Mouse (Mus musculus) left cerebral cortex, postnatal 36 days (tissue): ENCODE data around the gene Pfdn2. TPM values are rescaled to one million over a fixed set of nuclear protein-coding genes. Genes with fewer than 3 reads are reported as not detected.

ENCODE experiments used
- DNase-seq, 2 experiments: peaks; one replicate each; pipeline ENCODE4 v3.0.0; 2021 to 2022; ENCODE audit warnings: low spot score in 2 of 2, mixed read lengths in 1 of 2
- intact Hi-C: fragments of 180-260 bp; cut with DNase I; formaldehyde crosslinking; loops from one replicate; pipeline ENCODE4 v1.15.1; 2025
- total RNA-seq, 2 experiments: library from RNA; stranded (reverse); gene quantifications; 2 replicates each; pipeline ENCODE4 v1.2.3; 2021

The Pfdn2 gene
- total RNA-seq, 2 experiments from 2014 or later: 161 to 185 TPM

DNA sequence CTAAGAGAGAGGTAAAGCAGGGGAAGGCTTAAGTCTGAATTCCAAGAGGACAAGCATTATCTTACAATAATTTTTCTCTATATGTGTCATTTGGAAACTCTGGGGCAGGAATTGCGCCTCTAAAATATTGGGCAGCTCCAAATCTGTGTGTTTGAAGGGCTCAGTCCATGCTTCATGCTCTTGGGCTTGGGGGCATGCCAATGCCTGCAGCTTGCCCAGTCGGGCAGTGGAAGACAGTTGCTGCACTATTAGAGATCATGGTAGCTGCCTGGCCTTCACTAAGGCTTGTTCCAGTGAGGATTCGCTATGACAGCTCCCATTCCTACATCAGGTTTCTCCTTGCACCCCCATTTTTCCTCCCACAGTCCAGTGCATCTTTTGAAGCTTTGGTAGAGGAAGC, 3.2 kb downstream of the Pfdn2 start:
- intact Hi-C loops: no loop called here
- no peak for DNase-seq

DNA sequence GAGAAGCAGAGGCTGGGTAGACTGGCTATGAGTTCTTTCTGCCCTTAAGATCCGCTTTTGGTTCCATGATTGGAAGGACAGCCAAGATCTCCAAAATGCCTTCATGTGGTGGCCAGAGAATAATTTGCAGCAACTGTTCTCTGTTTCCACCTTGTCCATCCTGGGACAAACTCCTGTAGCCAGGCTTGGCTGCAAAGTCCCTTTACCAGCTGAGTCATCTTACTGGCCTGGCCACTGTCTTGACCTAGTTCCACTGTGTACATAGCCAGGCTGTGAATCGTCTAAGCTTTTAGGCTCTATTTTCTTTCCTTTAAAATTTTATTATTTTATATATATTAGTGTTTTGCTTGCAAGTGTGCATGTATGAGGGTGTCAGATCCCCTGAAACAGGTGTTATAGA, 3.7 kb downstream of the Pfdn2 start:
- intact Hi-C loops: no loop called here
- no peak for DNase-seq

DNA sequence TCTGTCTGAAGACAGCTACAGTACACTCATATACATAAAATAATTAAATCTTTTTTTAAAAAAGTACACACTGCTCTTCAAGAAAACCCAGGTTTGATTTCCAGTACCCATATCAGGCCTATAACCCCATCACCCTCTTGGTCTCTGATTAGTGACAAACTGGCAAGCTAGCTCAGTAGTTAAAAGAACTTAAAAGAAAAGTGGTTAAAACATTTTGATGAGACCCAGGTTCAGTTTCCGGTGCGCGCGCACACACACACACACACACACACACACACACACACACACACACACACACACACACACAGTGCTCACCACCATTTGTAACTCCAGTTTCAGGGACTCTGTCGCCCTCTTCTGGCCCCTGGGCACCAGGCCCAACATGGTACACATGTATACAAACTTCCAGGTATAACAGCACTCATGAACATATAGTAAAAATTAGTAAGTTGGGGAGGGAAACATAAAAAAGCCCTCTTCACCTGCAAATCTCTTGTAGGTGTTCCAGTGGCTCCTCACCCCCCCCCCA, 10.4 kb downstream of the Pfdn2 start:
- intact Hi-C loops: loop anchor here (10.0 kb wide), 1 partner anchor 241 kb away; the partner anchor contains the start of gene Cfap126
- DNase-seq: no peak

DNA sequence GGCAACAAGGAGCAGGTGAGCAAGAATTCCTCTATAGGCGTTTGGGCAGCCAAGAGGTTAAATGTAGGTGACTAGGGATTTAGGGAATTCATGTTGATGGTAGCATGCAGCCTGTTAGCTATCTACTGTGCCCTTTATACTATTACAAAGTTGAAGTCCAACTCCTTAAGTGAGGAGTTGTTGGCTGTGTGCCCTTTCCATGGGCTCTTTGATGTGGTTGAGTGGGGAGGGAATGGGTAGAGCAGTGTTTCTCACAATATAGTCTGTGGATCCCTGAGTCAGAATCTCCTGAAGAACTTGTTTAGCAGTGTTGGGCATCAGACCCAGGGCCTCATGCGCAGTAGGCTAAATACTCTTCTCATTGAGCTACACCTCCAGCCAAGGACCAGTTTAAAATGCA, 11.3 kb downstream of the Pfdn2 start:
- intact Hi-C loops: loop anchor here (10.0 kb wide), 1 partner anchor 242 kb away; the partner anchor contains the start of gene Cfap126
- no peak for DNase-seq

DNA sequence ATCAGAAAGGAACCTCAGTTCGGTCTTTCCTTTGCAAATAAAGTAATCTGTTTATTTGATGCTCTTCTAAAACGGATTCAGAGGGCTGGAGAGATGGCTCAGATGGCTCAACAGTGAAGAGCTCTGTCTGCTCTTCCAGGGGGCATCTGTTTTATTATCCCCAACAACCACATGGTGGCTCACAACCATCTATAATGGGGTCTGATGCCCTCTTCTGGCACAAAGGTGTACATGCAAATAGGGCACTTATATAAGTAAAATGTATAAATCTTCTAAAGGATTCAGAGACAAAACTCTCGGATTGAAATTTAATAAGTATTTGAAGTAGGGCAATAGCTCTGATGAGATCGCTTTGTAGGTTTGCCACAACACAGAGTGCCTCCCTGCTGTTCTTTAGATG, 13.0 kb downstream of the Pfdn2 start:
- intact Hi-C loops: loop anchor here (10.0 kb wide), 1 partner anchor 244 kb away; the partner anchor contains the start of gene Cfap126
- DNase-seq: no peak

GRCm38 (mm10) chr1:171360253-171360652, 14.8 kb downstream of the Pfdn2 start:
- intact Hi-C loops: loop anchor here (2.0 kb wide), 1 partner anchor 119 kb away; no protein-coding TSS in a partner anchor
- DNase-seq: peak; percentile 52 to 57

DNA sequence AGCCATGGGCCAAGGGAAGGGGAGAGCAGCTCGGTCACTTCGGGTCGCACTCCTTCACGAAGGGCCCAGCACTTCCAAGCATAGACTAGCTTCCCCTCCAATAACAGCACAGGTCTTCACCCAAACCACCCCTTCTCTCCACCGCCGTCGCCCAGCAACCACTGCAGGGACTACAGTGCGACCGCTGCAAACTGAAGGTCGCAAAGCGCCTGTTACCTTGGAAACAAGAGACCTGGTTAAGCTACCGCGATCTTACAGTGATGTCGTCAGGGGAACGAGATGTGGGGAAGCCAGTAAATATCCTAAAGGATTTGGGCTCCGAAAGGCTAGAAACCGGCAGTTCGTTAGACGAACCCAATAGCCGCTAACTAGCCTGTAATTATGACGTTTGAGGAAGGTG, 15.2 kb downstream of the Pfdn2 start, which contains the start of gene Klhdc9:
TSS of gene Klhdc9 (minus strand) at position 143 of the 400 bp plus-strand sequence.
- DNase-seq: peak; percentile 87
- intact Hi-C loops: loop anchor here (1.0 to 2.0 kb wide), 2 partner anchors 51 to 118 kb away; partner anchors contain the start of gene Usf1

DNA sequence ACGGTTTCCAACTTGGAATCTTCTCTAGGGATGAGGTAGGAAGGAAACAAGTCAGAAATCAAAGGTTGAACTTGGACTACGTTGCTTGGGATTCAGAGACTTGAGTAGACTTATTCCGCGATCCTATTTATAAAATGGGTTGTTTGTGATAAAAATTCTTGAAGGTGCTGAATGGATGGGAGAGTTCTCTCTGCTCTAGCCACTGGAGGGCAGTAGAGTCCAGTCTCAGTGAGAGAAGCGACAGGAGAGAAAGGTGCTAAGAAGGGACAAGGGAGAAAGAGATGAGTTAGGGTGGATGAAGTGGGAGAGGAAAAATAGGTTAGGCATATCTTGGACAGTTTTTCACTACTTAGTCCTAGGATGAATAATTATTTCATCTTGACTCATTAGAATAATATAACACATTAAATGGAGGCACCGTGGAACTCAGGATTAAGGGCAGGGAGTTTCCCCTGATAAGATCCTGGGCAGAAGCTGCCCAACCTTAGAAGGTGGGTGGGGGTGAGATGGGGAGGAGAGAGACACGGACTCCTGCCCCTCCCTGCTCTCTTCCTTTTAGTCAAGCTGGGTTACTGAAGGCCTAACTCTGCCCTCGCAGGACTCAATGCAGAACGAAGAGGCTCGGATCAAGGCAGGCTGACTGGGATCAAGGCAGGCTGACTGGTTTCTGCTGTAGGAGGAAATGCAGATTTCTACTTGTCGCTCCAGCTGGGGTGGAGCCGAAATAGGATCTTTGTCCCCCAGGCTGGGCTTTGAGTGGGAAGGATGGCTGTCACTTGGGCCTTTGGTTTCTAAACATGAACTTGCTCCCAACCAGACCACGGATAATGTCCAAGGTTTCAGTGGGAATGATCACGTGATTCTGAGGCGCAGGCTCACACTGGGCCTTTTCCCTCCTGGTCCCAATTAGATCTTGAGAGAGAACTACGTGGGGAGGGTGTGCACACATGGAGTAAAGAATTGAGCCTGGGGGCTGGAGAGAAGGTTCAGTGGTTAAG, 15.9 kb downstream of the Pfdn2 start:
- peak; percentile 44 to 63 for DNase-seq
- intact Hi-C loops: loop anchor here (1.0 to 2.0 kb wide), 2 partner anchors 50 to 117 kb away; partner anchors contain the start of gene Usf1

DNA sequence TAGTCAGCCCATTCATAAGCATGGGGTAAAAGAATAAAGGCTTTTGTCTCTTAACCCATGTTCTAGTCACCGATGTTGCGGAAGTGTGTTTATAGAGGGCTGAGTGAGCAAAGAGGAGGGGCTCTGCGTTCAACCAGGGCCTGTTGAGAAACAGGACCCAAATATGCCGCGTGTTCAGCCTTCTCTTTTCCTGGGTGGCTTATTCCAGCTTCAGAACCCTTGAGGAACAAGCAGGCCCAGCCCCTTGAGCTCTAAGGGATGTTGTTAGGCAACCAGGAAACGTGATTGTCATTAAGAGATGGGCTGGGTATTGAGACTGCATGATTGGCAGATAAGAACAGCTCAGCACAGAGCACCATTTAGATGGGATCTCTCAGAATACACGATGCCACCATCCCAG, 20.5 kb downstream of the Pfdn2 start:
- no peak for DNase-seq
- intact Hi-C loops: no loop called here

- intact Hi-C loops: loop anchor here (10.0 kb wide), 1 partner anchor 195 kb away; no protein-coding TSS in a partner anchor
- no peak for DNase-seq
Measured at GRCm38 (mm10) chr1:171369845-171370556, 24.5 kb downstream of the Pfdn2 start, which contains the start of gene Nectin4. Nectin4 (plus strand) TSS chr1:171370099.

- DNase-seq: no peak
Measured at GRCm38 (mm10) chr1:171372880-171373279, 27.4 kb downstream of the Pfdn2 start.

GRCm38 (mm10) chr1:171373946-171374345, 28.5 kb downstream of the Pfdn2 start:
- intact Hi-C loops: loop anchor here (10.0 kb wide), 1 partner anchor 191 kb away; no protein-coding TSS in a partner anchor
- DNase-seq: no peak

More at GRCm38 (mm10) chr1:171372880-171373279, 27.4 kb downstream of the Pfdn2 start:
- intact Hi-C loops: loop anchor here (10.0 kb wide), 1 partner anchor 192 kb away; no protein-coding TSS in a partner anchor

DNA sequence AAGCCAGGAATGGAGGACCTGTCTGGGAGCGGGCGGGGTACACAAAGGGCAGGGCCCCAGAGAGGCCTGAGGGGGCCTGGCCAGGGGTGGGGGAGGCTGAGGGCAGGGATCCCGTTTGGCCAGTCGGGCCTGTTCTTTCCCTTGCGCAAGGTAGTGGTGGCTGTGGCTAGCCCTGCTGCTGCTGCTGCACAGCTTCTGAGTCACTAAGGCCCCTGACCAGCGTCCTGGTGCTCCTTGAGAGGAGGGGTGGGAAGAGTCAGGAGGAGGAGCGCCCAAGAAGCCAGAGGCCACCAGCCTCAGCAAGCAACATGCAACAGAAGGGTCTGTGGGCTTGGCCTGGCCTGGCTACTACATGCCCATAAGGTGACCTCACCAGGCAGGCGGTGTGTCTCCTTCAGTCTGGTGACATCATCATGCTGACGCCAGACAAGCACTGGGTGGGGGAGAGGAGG, 30.2 kb downstream of the Pfdn2 start:
- intact Hi-C loops: loop anchor here (10.0 kb wide), 1 partner anchor 189 kb away; no protein-coding TSS in a partner anchor
- no peak for DNase-seq

- DNase-seq: no peak
- intact Hi-C loops: loop anchor here (10.0 kb wide), 1 partner anchor 187 kb away; no protein-coding TSS in a partner anchor
Measured at GRCm38 (mm10) chr1:171378298-171378697, 32.8 kb downstream of the Pfdn2 start.

- intact Hi-C loops: loop anchor here (10.0 kb wide), 1 partner anchor 185 kb away; no protein-coding TSS in a partner anchor
- peak; percentile 52 to 67 for DNase-seq
Measured at GRCm38 (mm10) chr1:171379935-171380599, 34.6 kb downstream of the Pfdn2 start.

- intact Hi-C loops: no loop called here
- no peak for DNase-seq
Measured at GRCm38 (mm10) chr1:171382096-171382620, 36.7 kb downstream of the Pfdn2 start.

GRCm38 (mm10) chr1:171384361-171384760, 38.9 kb downstream of the Pfdn2 start:
- no peak for DNase-seq
- intact Hi-C loops: no loop called here

DNA sequence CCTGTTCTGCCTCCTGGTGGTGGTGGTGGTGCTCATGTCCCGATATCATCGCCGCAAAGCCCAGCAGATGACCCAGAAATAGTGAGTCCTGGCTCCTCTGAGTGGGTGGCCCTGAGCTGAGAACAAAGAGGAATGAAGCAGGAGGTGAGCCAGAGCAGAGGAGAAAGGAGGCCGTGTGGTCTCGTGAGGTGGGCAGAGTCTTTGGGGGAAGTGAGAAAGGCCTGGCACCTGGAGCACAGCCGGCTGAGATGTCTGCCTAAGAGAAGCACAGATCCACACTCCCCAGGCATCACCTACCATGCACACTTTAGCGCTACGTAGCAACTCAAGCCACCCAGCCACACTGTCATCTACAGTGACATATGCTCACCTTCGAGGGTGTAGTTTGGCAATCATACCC, 39.7 kb downstream of the Pfdn2 start:
- intact Hi-C loops: no loop called here
- no peak for DNase-seq
